Mouse (Mus musculus) lung, embryonic 15.5 days (tissue): ENCODE results near the gene Cpsf4l. TPM values are rescaled to one million over a fixed set of nuclear protein-coding genes. Genes with fewer than 3 reads are reported as not detected.

Experiments
- ATAC-seq: fragments of 200-750 bp; cut with Nextera tagmentation; 2 replicates; pipeline ENCODE4 v1.8.0; 2017; ENCODE audit warnings: moderate number of reproducible peaks, borderline replicate concordance; ENCODE audit not compliant: low FRiP score, low TSS enrichment; ENCODE audit errors: extremely low read depth
- H3K27ac ChIP-seq: fragments of 300-500 bp; sonication (generic); 2 replicates; pipeline ENCODE4 v1.5.1; 2015; ENCODE audit warnings: moderate library complexity, mild to moderate bottlenecking, inconsistent platforms
- H3K27me3 ChIP-seq: fragments of 300-500 bp; sonication (generic); 2 replicates; pipeline ENCODE4 v1.6.1; 2015; ENCODE audit warnings: inconsistent platforms
- H3K36me3 ChIP-seq: fragments of 300-500 bp; sonication (generic); 2 replicates; pipeline ENCODE4 v1.6.1; 2015; ENCODE audit warnings: inconsistent platforms
- H3K4me1 ChIP-seq: fragments of 300-500 bp; sonication (generic); 2 replicates; pipeline ENCODE4 v1.6.1; 2015; ENCODE audit warnings: inconsistent platforms
- H3K4me2 ChIP-seq: fragments of 300-500 bp; sonication (generic); 2 replicates; pipeline ENCODE4 v1.6.1; 2015; ENCODE audit warnings: inconsistent platforms, mild to moderate bottlenecking, moderate library complexity
- H3K4me3 ChIP-seq: fragments of 300-500 bp; sonication (generic); 2 replicates; pipeline ENCODE4 v1.5.1; 2015; ENCODE audit warnings: mild to moderate bottlenecking, inconsistent platforms
- H3K9ac ChIP-seq: fragments of 300-500 bp; sonication (generic); 2 replicates; pipeline ENCODE4 v1.6.1; 2015; ENCODE audit warnings: inconsistent platforms
- H3K9me3 ChIP-seq: fragments of 300-500 bp; sonication (generic); 2 replicates; pipeline ENCODE4 v1.6.1; 2016; ENCODE audit warnings: inconsistent platforms
- WGBS: fragments of 180-500 bp; shearing (Covaris S2); methylation state at CpG from one replicate; pipeline ENCODE4 v1.1.7; 2015; 5-methylcytosine and 5-hydroxymethylcytosine counted together
- polyA plus RNA-seq: library from polyadenylated mRNA; unstranded; fragments of >200 nt; fragmentation: Nextera tagmentation; extraction: Ambion mirVana; gene quantifications from 2 replicates; pipeline ENCODE4 v1.2.1, GENCODE M21; 2015

The Cpsf4l gene
- polyA plus RNA-seq, 1 experiment from 2014 or later = 2.7 TPM

GRCm38 (mm10) chr11:113733631-113734364 lies 24.0 kb upstream of the Cpsf4l start:
- Histone ChIP-seq H3K4me2 (0 out of 2 replicates have a peak overlapping the region, but pooled peaks have one; percentile 19), H3K36me3 (peaks cover 7% of the 10 kb centered on the region), H3K9me3 (no peaks in the 10 kb centered on the region), H3K9ac (no peak overlapping the region), H3K4me1 (peaks cover 96% of the 10 kb centered on the region), H3K4me3 (no peak overlapping the region), H3K27ac (peak overlapping the region; percentile 78), H3K27me3 (no peaks in the 10 kb centered on the region)
- WGBS = 16% methylated on average over 6 of the region's 6 CpGs
- ATAC-seq = peak; percentile 44; the same call in 1 of the 2 replicates

DNA sequence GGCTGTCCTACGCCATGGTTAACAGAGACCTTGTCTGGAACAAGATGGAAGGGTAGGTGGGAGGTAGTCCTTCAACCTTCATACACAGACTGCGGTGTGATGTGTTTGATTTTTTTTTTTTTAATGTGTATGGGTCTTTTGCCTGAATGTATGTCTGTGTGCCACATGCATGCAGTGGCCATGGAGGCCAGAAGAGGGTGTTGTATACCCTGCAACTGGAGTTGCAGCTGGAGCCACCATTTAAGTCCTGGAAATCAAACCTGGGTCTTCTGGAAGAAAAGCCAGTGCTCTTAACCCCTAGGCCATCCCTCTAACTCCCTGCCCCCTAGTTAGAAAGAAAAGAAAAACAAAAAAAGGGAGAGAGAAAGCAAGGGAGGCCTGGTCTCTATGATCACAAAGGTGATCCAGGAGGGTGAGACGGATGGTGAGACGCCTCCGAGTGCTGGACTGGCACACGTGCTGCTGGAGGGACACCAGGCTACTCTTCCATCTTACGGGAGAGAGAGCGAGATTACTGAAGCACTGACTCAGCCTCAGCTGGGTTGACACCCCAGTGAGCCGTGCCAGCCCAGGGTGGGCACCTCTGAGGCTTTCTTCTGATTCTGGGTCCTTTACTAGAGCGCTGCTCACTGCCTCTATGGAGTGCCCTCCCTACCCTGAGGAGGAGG lies 22.3 kb upstream of the Cpsf4l start:
- Histone ChIP-seq H3K9ac (no peak overlapping the region), H3K9me3 (no peaks in the 10 kb centered on the region), H3K27ac (no peak overlapping the region), H3K4me2 (no peak overlapping the region), H3K4me1 (peaks cover 96% of the 10 kb centered on the region), H3K4me3 (no peak overlapping the region), H3K36me3 (peaks cover 24% of the 10 kb centered on the region), H3K27me3 (no peaks in the 10 kb centered on the region)
- no peak for ATAC-seq
- 84% methylated on average over 10 of the region's 10 CpGs for WGBS

- peaks cover 32% of the 10 kb centered on the region for H3K36me3 ChIP-seq
- H3K9ac ChIP-seq = no peak overlapping the region
- no peak for ATAC-seq
- 36% methylated on average over 3 of the region's 3 CpGs for WGBS
- H3K4me3 ChIP-seq = no peak overlapping the region
- H3K27ac ChIP-seq = no peak overlapping the region
- no peaks in the 10 kb centered on the region for H3K9me3 ChIP-seq
- H3K27me3 ChIP-seq = no peaks in the 10 kb centered on the region
- peaks cover 94% of the 10 kb centered on the region for H3K4me1 ChIP-seq
- H3K4me2 ChIP-seq = no peak overlapping the region
These were observed 21.1 kb upstream of the Cpsf4l start for GRCm38 (mm10) chr11:113730879-113731278.

- Histone ChIP-seq H3K36me3 (peaks cover 38% of the 10 kb centered on the region), H3K9ac (no peak overlapping the region), H3K27ac (peak overlapping the region; percentile 19; the same call in 1 of the 2 replicates), H3K4me3 (no peak overlapping the region), H3K4me1 (peaks cover 93% of the 10 kb centered on the region), H3K27me3 (no peaks in the 10 kb centered on the region), H3K4me2 (no peak overlapping the region), H3K9me3 (no peaks in the 10 kb centered on the region)
- no peak for ATAC-seq
- WGBS = 53% methylated on average over 8 of the region's 8 CpGs
These were observed 20.1 kb upstream of the Cpsf4l start for GRCm38 (mm10) chr11:113729917-113730316.

- Histone ChIP-seq H3K9ac (no peak overlapping the region), H3K9me3 (no peaks in the 10 kb centered on the region), H3K27ac (no peak overlapping the region), H3K36me3 (peaks cover 40% of the 10 kb centered on the region), H3K4me1 (peaks cover 86% of the 10 kb centered on the region), H3K4me2 (no peak overlapping the region), H3K4me3 (no peak overlapping the region), H3K27me3 (no peaks in the 10 kb centered on the region)
- no peak for ATAC-seq
- WGBS = 83% methylated on average over 21 of the region's 21 CpGs
These were observed 19.4 kb upstream of the Cpsf4l start for GRCm38 (mm10) chr11:113729239-113729638.

DNA sequence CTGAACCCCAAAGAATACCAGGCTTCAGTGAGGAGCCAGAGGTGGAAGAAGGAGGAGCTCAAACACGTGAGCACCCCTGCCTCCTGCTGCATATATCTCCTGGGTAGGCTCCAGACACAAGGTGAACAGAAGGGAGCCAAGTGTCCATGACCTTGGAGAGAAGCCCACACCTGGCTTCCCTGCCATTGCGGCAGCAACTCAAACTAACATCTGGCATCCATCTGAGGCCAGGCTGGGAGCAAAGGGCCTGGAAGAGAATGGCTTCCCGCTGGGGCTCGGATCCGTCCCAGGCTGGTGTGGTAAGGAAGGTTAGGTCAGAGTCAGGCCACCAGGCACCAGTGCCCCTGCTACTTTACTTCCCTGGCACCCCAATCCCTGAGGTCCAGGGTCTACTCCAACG lies 18.2 kb upstream of the Cpsf4l start:
- Histone ChIP-seq H3K9ac (no peak overlapping the region; the same call in 1 of the 2 replicates), H3K9me3 (no peaks in the 10 kb centered on the region), H3K4me2 (no peak overlapping the region), H3K27me3 (no peaks in the 10 kb centered on the region), H3K27ac (0 out of 2 replicates have a peak overlapping the region, but pooled peaks have one; percentile 23), H3K4me1 (peaks cover 73% of the 10 kb centered on the region), H3K4me3 (no peak overlapping the region), H3K36me3 (peaks cover 42% of the 10 kb centered on the region)
- 57% methylated on average over 6 of the region's 6 CpGs for WGBS
- no peak for ATAC-seq

- Histone ChIP-seq H3K27me3 (no peaks in the 10 kb centered on the region), H3K4me3 (no peak overlapping the region), H3K9me3 (no peaks in the 10 kb centered on the region), H3K4me2 (no peak overlapping the region), H3K36me3 (peaks cover 42% of the 10 kb centered on the region), H3K4me1 (peaks cover 67% of the 10 kb centered on the region), H3K27ac (peak overlapping the region; percentile 53), H3K9ac (no peak overlapping the region)
- 65% methylated on average over 14 of the region's 14 CpGs for WGBS
- ATAC-seq = no peak
These were observed 17.4 kb upstream of the Cpsf4l start for GRCm38 (mm10) chr11:113726994-113727888.

GRCm38 (mm10) chr11:113725235-113726048 lies 15.6 kb upstream of the Cpsf4l start:
- Histone ChIP-seq H3K36me3 (peaks cover 42% of the 10 kb centered on the region), H3K4me1 (peaks cover 51% of the 10 kb centered on the region), H3K4me3 (no peak overlapping the region), H3K4me2 (no peak overlapping the region), H3K9me3 (no peaks in the 10 kb centered on the region), H3K27ac (peak overlapping the region; percentile 33), H3K27me3 (no peaks in the 10 kb centered on the region), H3K9ac (no peak overlapping the region)
- ATAC-seq = 0 out of 2 replicates have a peak, but pooled peaks have one; percentile 9
- WGBS = 77% methylated on average over 4 of the region's 4 CpGs

- Histone ChIP-seq H3K27me3 (no peaks in the 10 kb centered on the region), H3K27ac (no peak overlapping the region), H3K36me3 (peaks cover 23% of the 10 kb centered on the region), H3K4me1 (peaks cover 31% of the 10 kb centered on the region), H3K9me3 (no peaks in the 10 kb centered on the region), H3K9ac (no peak overlapping the region), H3K4me2 (no peak overlapping the region), H3K4me3 (no peak overlapping the region)
- ATAC-seq = no peak
- WGBS = 49% methylated on average over 14 of the region's 14 CpGs
These were observed 12.7 kb upstream of the Cpsf4l start for GRCm38 (mm10) chr11:113722405-113723090.

- H3K4me1 ChIP-seq = 0 out of 2 replicates have a peak, but pooled peaks cover 8% of the 10 kb centered on the region
These were observed 8.1 kb upstream of the Cpsf4l start for GRCm38 (mm10) chr11:113717767-113718424.

More at GRCm38 (mm10) chr11:113717767-113718424, 8.1 kb upstream of the Cpsf4l start:
- H3K27ac ChIP-seq = no peak overlapping the region
- no peaks in the 10 kb centered on the region for H3K27me3 ChIP-seq
- H3K9ac ChIP-seq = no peak overlapping the region
- no peak for ATAC-seq
- 41% methylated on average over 16 of the region's 16 CpGs for WGBS
- no peaks in the 10 kb centered on the region for H3K9me3 ChIP-seq
- no peaks in the 10 kb centered on the region for H3K36me3 ChIP-seq
- H3K4me2 ChIP-seq = no peak overlapping the region
- H3K4me3 ChIP-seq = no peak overlapping the region
